Mouse (Mus musculus) naive thymus-derived CD4-positive, alpha-beta T cell, adult 5 months (primary cell): ENCODE measurements around the gene Olfr794. TPM values are rescaled to one million over a fixed set of nuclear protein-coding genes. Genes with fewer than 3 reads are reported as not detected.

Experiments
- polyA plus RNA-seq: library from polyadenylated mRNA; unstranded; fragments of 100-300 nt; shearing (Covaris generic); gene quantifications from one replicate; pipeline ENCODE4 v1.2.1, GENCODE M21; 2017

Gene Olfr794
- polyA plus RNA-seq = not detected

DNA sequence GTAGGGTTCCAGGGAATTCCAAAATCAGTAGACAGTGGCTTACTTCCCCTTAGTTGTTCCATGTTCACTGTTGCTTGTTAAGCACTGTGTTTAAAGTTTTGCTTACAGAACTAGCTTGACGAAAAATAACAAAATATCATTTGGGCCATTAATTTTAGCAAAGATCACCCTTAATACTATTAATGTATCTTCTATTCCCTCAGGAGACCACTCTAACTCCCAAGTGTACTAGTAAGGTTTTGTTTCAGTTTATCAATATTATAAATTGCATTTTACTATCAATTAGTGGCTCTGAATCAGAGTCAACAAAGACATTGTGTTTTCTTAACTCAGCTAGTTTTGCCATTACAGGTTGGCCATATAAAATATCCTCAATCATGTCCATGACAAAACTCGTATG, at the start of gene Olfr794:
TSS of gene Olfr794 (plus strand) at position 301 of the 400 bp plus-strand sequence.

DNA sequence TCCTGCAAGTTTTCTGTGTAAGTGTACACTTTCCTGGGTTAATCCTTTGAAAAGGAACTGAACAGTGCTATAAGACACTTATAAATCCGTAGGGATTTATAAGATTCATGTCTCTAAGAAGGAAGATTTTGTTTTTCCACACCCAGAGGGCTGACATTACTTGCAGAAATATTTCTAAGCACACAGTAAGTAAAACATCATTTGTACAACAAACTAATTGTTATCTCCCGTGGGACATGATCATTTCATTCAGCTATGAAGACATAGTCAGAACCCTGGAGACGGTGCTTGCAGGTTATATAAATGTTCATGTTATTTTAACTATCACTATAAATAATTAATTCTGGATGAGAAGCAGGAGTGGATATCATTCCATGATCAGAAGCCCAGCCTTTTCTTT, 46.0 kb upstream of the Olfr794 start, which contains the start of gene Olfr791:
TSS of gene Olfr791 (plus strand) at position 301 of the 400 bp plus-strand sequence.

DNA sequence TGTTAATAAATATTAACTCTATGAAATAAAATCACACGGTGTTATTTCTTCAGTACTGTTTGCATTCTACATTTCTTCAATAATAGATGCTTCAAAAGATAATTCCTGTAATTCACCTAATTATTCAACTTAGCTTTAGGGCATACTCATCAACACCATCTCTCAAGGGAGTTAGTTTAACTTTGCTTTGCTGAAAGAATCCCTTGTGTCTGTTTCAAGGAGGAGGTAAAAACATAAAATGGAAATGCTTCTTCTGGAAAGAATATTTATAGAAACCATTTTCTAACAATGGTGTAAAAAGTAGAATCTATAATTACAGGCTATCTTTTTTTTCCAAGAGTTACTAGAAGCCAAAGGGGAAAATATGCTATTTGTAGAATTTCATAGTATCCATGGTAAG, 28.6 kb upstream of the Olfr794 start, which contains the start of gene Olfr792:
TSS of gene Olfr792 (plus strand) at position 301 of the 400 bp plus-strand sequence.

DNA sequence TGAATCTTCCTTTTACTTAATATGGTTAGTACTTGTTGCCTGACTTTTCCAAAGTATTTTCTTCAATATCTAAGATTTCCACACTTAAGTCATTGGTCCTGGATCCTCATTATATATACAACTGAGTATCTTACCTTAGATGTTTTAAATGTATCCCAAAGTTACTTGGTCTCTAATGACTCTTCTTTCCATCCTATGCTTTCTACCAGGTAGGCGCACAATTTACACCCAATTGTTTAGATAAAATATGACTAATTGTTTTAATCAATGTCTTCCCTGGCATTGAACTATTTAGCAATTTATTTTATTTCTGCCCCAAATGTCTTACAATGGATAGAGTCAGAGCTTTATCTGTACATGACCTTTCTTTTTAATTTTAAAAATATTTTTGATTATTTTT, 45.0 kb downstream of the Olfr794 start, which contains the start of gene Olfr796:
TSS of gene Olfr796 (minus strand) at position 101 of the 400 bp plus-strand sequence.

Other genes starting within 250 kb of the Olfr794 start
- gene Olfr780, start 249.5 kb upstream of the Olfr794 start, polyA plus RNA-seq = not detected
- gene Olfr781, start 238.8 kb upstream of the Olfr794 start, polyA plus RNA-seq = not detected
- not detected for gene Olfr782, start 218.8 kb upstream of the Olfr794 start, polyA plus RNA-seq
- gene Olfr784, start 183.6 kb upstream of the Olfr794 start, polyA plus RNA-seq = not detected
- not detected for gene Olfr785, start 162.2 kb upstream of the Olfr794 start, polyA plus RNA-seq
- not detected for gene Olfr786, start 140.3 kb upstream of the Olfr794 start, polyA plus RNA-seq
- gene Olfr787, start 105.8 kb upstream of the Olfr794 start, polyA plus RNA-seq = 0.34 TPM
- not detected for gene Olfr788, start 96.7 kb upstream of the Olfr794 start, polyA plus RNA-seq
- gene Olfr789, start 82.9 kb upstream of the Olfr794 start, polyA plus RNA-seq = not detected
- gene Olfr790, start 69.2 kb upstream of the Olfr794 start, polyA plus RNA-seq = not detected
- gene Olfr791, start 45.9 kb upstream of the Olfr794 start, polyA plus RNA-seq = not detected
- not detected for gene Olfr792, start 28.5 kb upstream of the Olfr794 start, polyA plus RNA-seq
- gene Olfr796, start 44.9 kb downstream of the Olfr794 start, polyA plus RNA-seq = not detected
- gene Olfr798, start 60.3 kb downstream of the Olfr794 start, polyA plus RNA-seq = 0.16 TPM
- not detected for gene Olfr799, start 69.8 kb downstream of the Olfr794 start, polyA plus RNA-seq
- gene Olfr800, start 90.0 kb downstream of the Olfr794 start, polyA plus RNA-seq = not detected
- not detected for gene Olfr801, start 106.2 kb downstream of the Olfr794 start, polyA plus RNA-seq
- not detected for gene Olfr802, start 120.5 kb downstream of the Olfr794 start, polyA plus RNA-seq
- gene Olfr803, start 126.6 kb downstream of the Olfr794 start, polyA plus RNA-seq = not detected
- not detected for gene Olfr804, start 135.6 kb downstream of the Olfr794 start, polyA plus RNA-seq
- gene Olfr805, start 161.7 kb downstream of the Olfr794 start, polyA plus RNA-seq = not detected
- gene Olfr806, start 174.3 kb downstream of the Olfr794 start, polyA plus RNA-seq = not detected
- not detected for gene Olfr807, start 190.1 kb downstream of the Olfr794 start, polyA plus RNA-seq
- not detected for gene Olfr808, start 197.8 kb downstream of the Olfr794 start, polyA plus RNA-seq
- not detected for gene Olfr809, start 207.0 kb downstream of the Olfr794 start, polyA plus RNA-seq
- not detected for gene Olfr810, start 227.3 kb downstream of the Olfr794 start, polyA plus RNA-seq
- not detected for gene Olfr811, start 236.7 kb downstream of the Olfr794 start, polyA plus RNA-seq